In genomic region chr7:87225617-87226016, GRCm38 (mm10) we compare ENCODE assay signal across 22 mouse cellular contexts. TPM values are rescaled to one million over a fixed set of nuclear protein-coding genes. Genes with fewer than 3 reads are reported as not detected.
A peak's percentile ranks its signal among the peaks of the same experiment; 100 is the strongest.
DNase-seq lines count a peak whose midpoint lies in the region; ATAC-seq and TF ChIP-seq lines count a peak whose summit lies in the region.
"Had no signal": no experiment of that assay in that cellular context is flagged by ENCODE, and none has a peak within 500 bp of the region (broad histone marks: within the 10 kb centered on the region; RNA-seq: fewer than 3 reads in every experiment).

No protein-coding gene starts in this region.

- WGBS in kidney, adult 2 months: 10% methylated on average over 2 of the region's 2 CpGs
- 39% methylated on average over 2 of the region's 2 CpGs for WGBS in kidney, embryonic 14.5 days
- 33% methylated on average over 2 of the region's 2 CpGs for WGBS in kidney, embryonic 16.5 days

- no peak overlapping the region for H3K4me3 ChIP-seq in kidney, adult 2 months (ENCODE audit: insufficient read depth, low read depth, low read length)
- no peak overlapping the region for H3K4me3 ChIP-seq in kidney, embryonic 14.5 days (ENCODE audit: low read length)
- no peak overlapping the region for H3K4me3 ChIP-seq in kidney, embryonic 16.5 days (ENCODE audit: low read length)
- H3K4me3 ChIP-seq: embryonic facial prominence, embryonic 12.5 days; embryonic facial prominence, embryonic 15.5 days; erythroblast, embryonic 14.5 days; forebrain, embryonic 10.5 days; forebrain, embryonic 12.5 days had no signal

- DNase-seq in kidney, adult 2 months: peak; percentile 62
- DNase-seq in kidney, adult 11 months: no peak
- DNase-seq in kidney, postnatal 10 days: no peak
- DNase-seq in kidney, postnatal 14 days: no peak
- DNase-seq: adrenal gland, adult 2 months; adrenal gland, postnatal 10 days; adrenal gland, postnatal 25 days; cerebellum, adult 11 months; cerebellum, adult 18-20 months; cerebellum, adult 8-10 months; cerebellum, adult 9-11 months; cerebellum, postnatal 36 days; embryo, embryonic 11 days had no signal

- TF ChIP-seq CTCF in kidney, adult 2 months (conservative IDR thresholded peaks at IDR 0.05; ENCODE audit: insufficient read depth, insufficient read length, low read depth, low read length): no peak

- no peak for TF ChIP-seq POLR2A in kidney, adult 2 months (IDR thresholded peaks at IDR 0.05; ENCODE audit: low read depth, low read length)

- no peak overlapping the region for H3K4me2 ChIP-seq in kidney, embryonic 14.5 days (replicated peaks; ENCODE audit: low read depth, low read length)
- no peak overlapping the region for H3K4me2 ChIP-seq in kidney, embryonic 16.5 days (replicated peaks; ENCODE audit: low read depth, low read length)
- H3K4me2 ChIP-seq: embryonic facial prominence, embryonic 12.5 days; embryonic facial prominence, embryonic 15.5 days; forebrain, embryonic 12.5 days had no signal

- H3K9ac ChIP-seq in kidney, embryonic 14.5 days (ENCODE audit: low read depth, low read length): no peak overlapping the region
- no peak overlapping the region for H3K9ac ChIP-seq in kidney, embryonic 16.5 days (replicated peaks; ENCODE audit: low read length)
- H3K9ac ChIP-seq: embryonic facial prominence, embryonic 12.5 days; embryonic facial prominence, embryonic 15.5 days; forebrain, embryonic 12.5 days had no signal

- no peaks in the 10 kb centered on the region for H3K27me3 ChIP-seq in kidney, adult 2 months (replicated peaks; ENCODE audit: control insufficient read depth, insufficient read depth, low read length)
- no peaks in the 10 kb centered on the region for H3K27me3 ChIP-seq in kidney, embryonic 14.5 days (ENCODE audit: control insufficient read depth, insufficient read depth, low read length)
- no peaks in the 10 kb centered on the region for H3K27me3 ChIP-seq in kidney, embryonic 16.5 days (ENCODE audit: insufficient read depth, low read length)
- H3K27me3 ChIP-seq: embryonic facial prominence, embryonic 12.5 days; embryonic facial prominence, embryonic 15.5 days; forebrain, embryonic 12.5 days had no signal

- no peak overlapping the region for H3K27ac ChIP-seq in kidney, adult 2 months (ENCODE audit: insufficient read depth, low read depth, low read length)
- H3K27ac ChIP-seq in kidney, embryonic 14.5 days (ENCODE audit: low read depth, low read length): no peak overlapping the region
- H3K27ac ChIP-seq in kidney, embryonic 16.5 days (ENCODE audit: low read length): no peak overlapping the region; the same call in 1 of the 2 replicates
- H3K27ac ChIP-seq: embryonic facial prominence, embryonic 12.5 days; embryonic facial prominence, embryonic 15.5 days; forebrain, embryonic 10.5 days; forebrain, embryonic 12.5 days had no signal

- peaks cover 10% of the 10 kb centered on the region for H3K4me1 ChIP-seq in kidney, adult 2 months (ENCODE audit: control insufficient read depth, insufficient read depth, low read length)
- no peaks in the 10 kb centered on the region for H3K4me1 ChIP-seq in kidney, embryonic 14.5 days (ENCODE audit: control insufficient read depth, insufficient read depth, low read length)
- no peaks in the 10 kb centered on the region for H3K4me1 ChIP-seq in kidney, embryonic 16.5 days (ENCODE audit: insufficient read depth, low read length)
- H3K4me1 ChIP-seq: embryonic facial prominence, embryonic 12.5 days; embryonic facial prominence, embryonic 15.5 days; forebrain, embryonic 10.5 days; forebrain, embryonic 12.5 days had no signal

- no peaks in the 10 kb centered on the region for H3K36me3 ChIP-seq in kidney, adult 2 months (ENCODE audit: control insufficient read depth, insufficient read depth, low read length)
- H3K36me3 ChIP-seq in kidney, embryonic 14.5 days (ENCODE audit: control insufficient read depth, insufficient read depth, low read length): no peaks in the 10 kb centered on the region
- no peaks in the 10 kb centered on the region for H3K36me3 ChIP-seq in kidney, embryonic 16.5 days (ENCODE audit: insufficient read depth, low read length)
- H3K36me3 ChIP-seq: embryonic facial prominence, embryonic 12.5 days; embryonic facial prominence, embryonic 15.5 days; forebrain, embryonic 10.5 days; forebrain, embryonic 12.5 days had no signal

- no peaks in the 10 kb centered on the region for H3K9me3 ChIP-seq in kidney, embryonic 14.5 days (ENCODE audit: control insufficient read depth, low read length)
- H3K9me3 ChIP-seq in kidney, embryonic 16.5 days (ENCODE audit: low read length): no peaks in the 10 kb centered on the region
- H3K9me3 ChIP-seq: embryonic facial prominence, embryonic 12.5 days; embryonic facial prominence, embryonic 15.5 days; forebrain, embryonic 10.5 days; forebrain, embryonic 12.5 days had no signal

- ATAC-seq in kidney, embryonic 14.5 days (ENCODE audit: low FRiP score, low TSS enrichment): 0 out of 2 replicates have a peak, but pooled peaks have one; percentile 28
- peak; percentile 61; the same call in 1 of the 2 replicates for ATAC-seq in kidney, embryonic 16.5 days (ENCODE audit: low FRiP score, low TSS enrichment)
- ATAC-seq: forebrain, embryonic 14.5 days; forebrain, embryonic 16.5 days had no signal

RNA-seq across cellular contexts. Expression of gene Nox4, which starts 20.3 kb away (rescaled TPM):
- polyA plus RNA-seq in kidney, adult 2 months (2012; rRNA removed): 205 and 234 TPM in 2 replicates
- 3.5 and 6.8 TPM in 2 replicates for polyA plus RNA-seq in kidney, embryonic 14.5 days (2014; fragmentation: Nextera tagmentation; extraction: Ambion mirVana)
- polyA plus RNA-seq in kidney, embryonic 16.5 days (2015; fragmentation: Nextera tagmentation; extraction: Ambion mirVana): 5.9 and 6.6 TPM in 2 replicates
- polyA plus RNA-seq: erythroblast, embryonic 14.5 days had no signal

Comparison
In these comparisons a context has a peak if more than half of its experiments do, and no peak if none do; other contexts are left out.
1. RNA of gene Nox4, which starts 20.3 kb away (polyA plus RNA-seq): 205 to 234 TPM in kidney, adult 2 months; 3.5 to 6.8 TPM in kidney, embryonic 14.5 days and 5.9 to 6.6 TPM in kidney, embryonic 16.5 days; every median in the first group is over 10 times any median in the second.